Mouse (Mus musculus): ENCODE results near the gene Apoa5.

GRCm38 (mm10) chr9:46235196-46235595 is 33.2 kb upstream of the Apoa5 start:
- TF ChIP-seq CTCF (IDR thresholded peaks at IDR 0.05; ENCODE audit: low read depth): no peak
- TF ChIP-seq EP300 (IDR thresholded peaks at IDR 0.05; ENCODE audit: low read depth): no peak

Data from liver, embryonic 14.5 days (tissue).